Mouse (Mus musculus): ENCODE data around the gene Tgm2.

GRCm38 (mm10) chr2:158071633-158071995 is 74.6 kb downstream of the Tgm2 start:
- TF ChIP-seq CTCF (IDR thresholded peaks at IDR 0.05; ENCODE audit: low read depth, low read length) = no peak
- no peak for TF ChIP-seq TAL1 (conservative IDR thresholded peaks at IDR 0.05; ENCODE audit: low read depth, low read length)
- TF ChIP-seq GATA1 (IDR thresholded peaks at IDR 0.05; ENCODE audit: borderline replicate concordance, low read length) = no peak
- TF ChIP-seq POLR2AphosphoS5 (IDR thresholded peaks at IDR 0.05; ENCODE audit: insufficient replicate concordance, low read depth, low read length) = no peak
- no peak for TF ChIP-seq GATA2 (IDR thresholded peaks at IDR 0.05; ENCODE audit: borderline replicate concordance, low read depth, low read length)

All from G1E (cell line).